In genomic region chr14:47634846-47635245, GRCm38 (mm10) we compare ENCODE assay signal across 11 mouse cellular contexts. TPM values are rescaled to one million over a fixed set of nuclear protein-coding genes. Genes with fewer than 3 reads are reported as not detected.
A peak's percentile ranks its signal among the peaks of the same experiment; 100 is the strongest.
DNase-seq lines count a peak whose midpoint lies in the region; ATAC-seq and TF ChIP-seq lines count a peak whose summit lies in the region.
"Had no signal": no experiment of that assay in that cellular context is flagged by ENCODE, and none has a peak within 500 bp of the region (broad histone marks: within the 10 kb centered on the region; RNA-seq: fewer than 3 reads in every experiment).

No protein-coding gene starts in this region.

- WGBS in heart, embryonic 15.5 days, result 42% methylated on average over 7 of the region's 7 CpGs
- WGBS in midbrain, embryonic 15.5 days, result 78% methylated on average over 7 of the region's 7 CpGs
- WGBS in midbrain, postnatal 0 days, result 65% methylated on average over 7 of the region's 7 CpGs
- WGBS in limb, embryonic 10.5 days, result 66% methylated on average over 7 of the region's 7 CpGs
- 45% methylated on average over 7 of the region's 7 CpGs for WGBS in stomach, embryonic 16.5 days

- H3K4me2 ChIP-seq in heart, embryonic 15.5 days, result peak overlapping the region; percentile 25
- H3K4me2 ChIP-seq in midbrain, embryonic 15.5 days, result peak overlapping the region; percentile 8; the same call in 1 of the 2 replicates
- no peak overlapping the region for H3K4me2 ChIP-seq in midbrain, postnatal 0 days (ENCODE audit: low read depth, low read length, poor library complexity, severe bottlenecking)
- H3K4me2 ChIP-seq in stomach, embryonic 16.5 days (ENCODE audit: low read depth, low read length), result peak overlapping the region; percentile 25; the same call in 1 of the 2 replicates
- H3K4me2 ChIP-seq: midbrain, embryonic 12.5 days; neural tube, embryonic 15.5 days had no signal

- peaks cover 41% of the 10 kb centered on the region for H3K4me1 ChIP-seq in heart, embryonic 15.5 days (replicated peaks)
- H3K4me1 ChIP-seq in midbrain, embryonic 15.5 days, result peaks cover 15% of the 10 kb centered on the region
- H3K4me1 ChIP-seq in midbrain, postnatal 0 days (ENCODE audit: insufficient read depth, low read length), result no peaks in the 10 kb centered on the region
- H3K4me1 ChIP-seq in limb, embryonic 10.5 days, result peaks cover 18% of the 10 kb centered on the region
- peaks cover 13% of the 10 kb centered on the region for H3K4me1 ChIP-seq in stomach, embryonic 16.5 days (ENCODE audit: control insufficient read depth, insufficient read depth, low read length)

- no peak for TF ChIP-seq CTCF in midbrain, postnatal 0 days (IDR thresholded peaks at IDR 0.05)

- peak overlapping the region; percentile 87 for H3K27ac ChIP-seq in heart, embryonic 15.5 days
- H3K27ac ChIP-seq in midbrain, embryonic 15.5 days, result no peak overlapping the region
- H3K27ac ChIP-seq in midbrain, postnatal 0 days (ENCODE audit: low read depth, low read length), result no peak overlapping the region
- peak overlapping the region; percentile 8; the same call in 1 of the 2 replicates for H3K27ac ChIP-seq in limb, embryonic 10.5 days
- H3K27ac ChIP-seq in stomach, embryonic 16.5 days (ENCODE audit: low read length), result no peak overlapping the region
- H3K27ac ChIP-seq: midbrain, embryonic 12.5 days; neural tube, embryonic 15.5 days had no signal

- H3K9ac ChIP-seq in heart, embryonic 15.5 days, result peak overlapping the region; percentile 35; the same call in 1 of the 2 replicates
- no peak overlapping the region for H3K9ac ChIP-seq in midbrain, embryonic 15.5 days
- H3K9ac ChIP-seq in midbrain, postnatal 0 days (replicated peaks; ENCODE audit: low read length, poor library complexity, severe bottlenecking), result no peak overlapping the region
- peak overlapping the region; percentile 36; the same call in 1 of the 2 replicates for H3K9ac ChIP-seq in stomach, embryonic 16.5 days (ENCODE audit: low read length)
- H3K9ac ChIP-seq: midbrain, embryonic 12.5 days; neural tube, embryonic 15.5 days had no signal

- no peaks in the 10 kb centered on the region for H3K27me3 ChIP-seq in heart, embryonic 15.5 days
- H3K27me3 ChIP-seq in midbrain, embryonic 15.5 days (replicated peaks), result no peaks in the 10 kb centered on the region
- H3K27me3 ChIP-seq in midbrain, postnatal 0 days (ENCODE audit: insufficient read depth, low read length), result no peaks in the 10 kb centered on the region
- H3K27me3 ChIP-seq in limb, embryonic 10.5 days (ENCODE audit: low read depth, poor library complexity, severe bottlenecking), result no peaks in the 10 kb centered on the region
- no peaks in the 10 kb centered on the region for H3K27me3 ChIP-seq in stomach, embryonic 16.5 days (ENCODE audit: control insufficient read depth, insufficient read depth, low read length)
- H3K27me3 ChIP-seq: midbrain, embryonic 12.5 days; neural tube, embryonic 15.5 days had no signal

- 0 out of 2 replicates have a peak, but pooled peaks have one; percentile 57 for ATAC-seq in heart, embryonic 15.5 days (replicated peaks; ENCODE audit: insufficient number of reproducible peaks, insufficient read depth, low FRiP score, low read depth)
- 0 out of 2 replicates have a peak, but pooled peaks have one; percentile 24 for ATAC-seq in midbrain, embryonic 15.5 days (replicated peaks)
- no peak for ATAC-seq in midbrain, postnatal 0 days (ENCODE audit: low FRiP score)
- no peak for ATAC-seq in stomach, embryonic 16.5 days (ENCODE audit: insufficient read depth, low FRiP score)

- H3K4me3 ChIP-seq in heart, embryonic 15.5 days, result no peak overlapping the region
- H3K4me3 ChIP-seq in midbrain, embryonic 15.5 days, result no peak overlapping the region
- no peak overlapping the region for H3K4me3 ChIP-seq in midbrain, postnatal 0 days (ENCODE audit: low read depth, low read length)
- no peak overlapping the region for H3K4me3 ChIP-seq in limb, embryonic 10.5 days
- H3K4me3 ChIP-seq in stomach, embryonic 16.5 days (replicated peaks; ENCODE audit: low read length), result no peak overlapping the region
- H3K4me3 ChIP-seq: erythroblast, embryonic 14.5 days; midbrain, embryonic 12.5 days; neural tube, embryonic 15.5 days had no signal

- no peak for DNase-seq in heart, postnatal 14 days
- no peak for DNase-seq in midbrain, postnatal 0 days (ENCODE audit: low spot score)
- DNase-seq in limb, embryonic 10.5 days (ENCODE audit: low spot score), result no peak
- DNase-seq in urinary bladder, postnatal 10 days (ENCODE audit: low spot score), result no peak
- DNase-seq: thymus, postnatal 4 days had no signal

- no peaks in the 10 kb centered on the region for H3K36me3 ChIP-seq in heart, embryonic 15.5 days
- H3K36me3 ChIP-seq in midbrain, embryonic 15.5 days (replicated peaks), result no peaks in the 10 kb centered on the region
- H3K36me3 ChIP-seq in midbrain, postnatal 0 days (ENCODE audit: insufficient read depth, low read length), result no peaks in the 10 kb centered on the region
- H3K36me3 ChIP-seq in limb, embryonic 10.5 days, result no peaks in the 10 kb centered on the region
- no peaks in the 10 kb centered on the region for H3K36me3 ChIP-seq in stomach, embryonic 16.5 days (ENCODE audit: control insufficient read depth, insufficient read depth, low read length)
- H3K36me3 ChIP-seq: midbrain, embryonic 12.5 days; neural tube, embryonic 15.5 days had no signal

- H3K9me3 ChIP-seq in heart, embryonic 15.5 days (replicated peaks), result no peaks in the 10 kb centered on the region
- H3K9me3 ChIP-seq in midbrain, embryonic 15.5 days, result no peaks in the 10 kb centered on the region
- H3K9me3 ChIP-seq in midbrain, postnatal 0 days (ENCODE audit: low read length), result no peaks in the 10 kb centered on the region
- H3K9me3 ChIP-seq in limb, embryonic 10.5 days (replicated peaks), result no peaks in the 10 kb centered on the region
- H3K9me3 ChIP-seq in stomach, embryonic 16.5 days (replicated peaks; ENCODE audit: control insufficient read depth, low read length), result no peaks in the 10 kb centered on the region
- H3K9me3 ChIP-seq: midbrain, embryonic 12.5 days; neural tube, embryonic 15.5 days had no signal

- intact Hi-C loops in heart, postnatal 14 days (cut with DNase I), result no loop called here

RNA-seq across cellular contexts. Expression of gene Ktn1, which starts 13.4 kb away (rescaled TPM):
- 55.8 and 82.7 TPM in 2 replicates for polyA plus RNA-seq in heart, embryonic 15.5 days (2015; fragmentation: Nextera tagmentation; extraction: Ambion mirVana)
- total RNA-seq in heart, postnatal 14 days (2021), result 100 to 1,000 TPM; 152 to 172 TPM
- polyA plus RNA-seq in midbrain, embryonic 15.5 days (2015; fragmentation: Nextera tagmentation; extraction: Ambion mirVana), result 57.6 and 65.8 TPM in 2 replicates
- total RNA-seq in midbrain, postnatal 0 days (2014; rRNA removed), result 31.1 and 50.6 TPM in 2 replicates
- polyA plus RNA-seq in midbrain, postnatal 0 days (2015; fragmentation: Nextera tagmentation; extraction: Ambion mirVana), result 55.1 and 69.0 TPM in 2 replicates
- 44.9 and 55.9 TPM in 2 replicates for polyA plus RNA-seq in limb, embryonic 10.5 days (2016; fragmentation: Nextera tagmentation; extraction: Ambion mirVana)
- 48.9 and 63.6 TPM in 2 replicates for polyA plus RNA-seq in stomach, embryonic 16.5 days (2015; fragmentation: Nextera tagmentation; extraction: Ambion mirVana)

Comparison
In these comparisons a context has a peak if more than half of its experiments do, and no peak if none do; other contexts are left out.
1. ATAC-seq: peak in heart, embryonic 15.5 days (single experiment) and midbrain, embryonic 15.5 days (single experiment); none in midbrain, postnatal 0 days (single experiment) and stomach, embryonic 16.5 days (single experiment).
2. H3K27ac ChIP-seq: peak in heart, embryonic 15.5 days (single experiment) and limb, embryonic 10.5 days (single experiment); none in midbrain, embryonic 15.5 days (single experiment), midbrain, postnatal 0 days (single experiment) and stomach, embryonic 16.5 days (single experiment).
3. H3K9ac ChIP-seq: peak in heart, embryonic 15.5 days (single experiment) and stomach, embryonic 16.5 days (single experiment); none in midbrain, embryonic 15.5 days (single experiment) and midbrain, postnatal 0 days (single experiment).